In genomic region chr7:35822320-35822719, GRCm38 (mm10) we compare ENCODE assay signal across 19 mouse cellular contexts. TPM values are rescaled to one million over a fixed set of nuclear protein-coding genes. Genes with fewer than 3 reads are reported as not detected.
DNase-seq lines count a peak whose midpoint lies in the region; ATAC-seq and TF ChIP-seq lines count a peak whose summit lies in the region.
"Had no signal": no experiment of that assay in that cellular context is flagged by ENCODE, and none has a peak within 500 bp of the region (broad histone marks: within the 10 kb centered on the region; RNA-seq: fewer than 3 reads in every experiment).

No protein-coding gene starts in this region.

- peak; percentile 65 for DNase-seq in forebrain, postnatal 0 days
- DNase-seq in lung, adult 2 months = no peak
- no peak for DNase-seq in layer of hippocampus, postnatal 10 days (ENCODE audit: low spot score in 2 of 2)
- DNase-seq: adrenal gland, adult 2 months; adrenal gland, postnatal 10 days; adrenal gland, postnatal 25 days; B cell, adult 2 months; cerebellum, adult 11-12 months; cerebellum, adult 2 months; cerebellum, adult 9-10 months; cerebellum, postnatal 10 days; cerebellum, postnatal 25 days had no signal

- no peak for TF ChIP-seq POLR2A in lung, adult 2 months (IDR thresholded peaks at IDR 0.05; ENCODE audit: borderline replicate concordance, extremely low read depth, low read depth, low read length)

- no peaks in the 10 kb centered on the region for H3K4me1 ChIP-seq in forebrain, postnatal 0 days (ENCODE audit: insufficient read depth)
- no peaks in the 10 kb centered on the region for H3K4me1 ChIP-seq in forebrain, embryonic 15.5 days
- peaks cover 5% of the 10 kb centered on the region for H3K4me1 ChIP-seq in lung, embryonic 16.5 days (replicated peaks; ENCODE audit: control insufficient read depth, insufficient read depth, low read length)
- peaks cover 2% of the 10 kb centered on the region; the same call in 1 of the 2 replicates for H3K4me1 ChIP-seq in lung, adult 2 months (ENCODE audit: control insufficient read depth, insufficient read depth, low read length)
- H3K4me1 ChIP-seq: embryonic facial prominence, embryonic 10.5 days; embryonic facial prominence, embryonic 12.5 days; forebrain, embryonic 13.5 days had no signal

- ATAC-seq in forebrain, postnatal 0 days = peak; percentile 88
- no peak for ATAC-seq in forebrain, embryonic 15.5 days (replicated peaks)
- ATAC-seq in lung, embryonic 16.5 days (ENCODE audit: low read depth) = no peak
- ATAC-seq: CD4-positive, CD25-positive, alpha-beta regulatory T cell, adult 4 months; forebrain, embryonic 13.5 days; forebrain, embryonic 16.5 days had no signal

- H3K4me2 ChIP-seq in forebrain, postnatal 0 days (ENCODE audit: low read depth) = no peak overlapping the region
- H3K4me2 ChIP-seq in forebrain, embryonic 15.5 days (replicated peaks) = no peak overlapping the region
- H3K4me2 ChIP-seq in lung, embryonic 16.5 days (ENCODE audit: low read depth, low read length) = no peak overlapping the region
- H3K4me2 ChIP-seq: embryonic facial prominence, embryonic 12.5 days; forebrain, embryonic 13.5 days had no signal

- no peak overlapping the region for H3K27ac ChIP-seq in forebrain, postnatal 0 days (ENCODE audit: low read depth, low read length)
- no peak overlapping the region for H3K27ac ChIP-seq in forebrain, embryonic 15.5 days (replicated peaks)
- peak overlapping the region; percentile 76; the same call in 1 of the 2 replicates for H3K27ac ChIP-seq in lung, embryonic 16.5 days (ENCODE audit: low read length)
- H3K27ac ChIP-seq: embryonic facial prominence, embryonic 10.5 days; embryonic facial prominence, embryonic 12.5 days; forebrain, embryonic 13.5 days had no signal

- TF ChIP-seq CTCF in forebrain, postnatal 0 days (IDR thresholded peaks at IDR 0.05; ENCODE audit: low read depth) = 0 out of 2 replicates have a peak, but pooled peaks have one; percentile 2
- no peak for TF ChIP-seq CTCF in lung, adult 2 months (IDR thresholded peaks at IDR 0.05; ENCODE audit: insufficient read depth, low read length)

- 78% methylated on average over 17 of the region's 17 CpGs for WGBS in forebrain, postnatal 0 days
- 79% methylated on average over 17 of the region's 17 CpGs for WGBS in forebrain, embryonic 15.5 days
- 84% methylated on average over 17 of the region's 17 CpGs for WGBS in lung, embryonic 16.5 days
- 74% methylated on average over 17 of the region's 17 CpGs for WGBS in lung, adult 2 months

- no peaks in the 10 kb centered on the region for H3K9me3 ChIP-seq in forebrain, postnatal 0 days (ENCODE audit: low read length)
- no peaks in the 10 kb centered on the region for H3K9me3 ChIP-seq in forebrain, embryonic 15.5 days
- no peaks in the 10 kb centered on the region for H3K9me3 ChIP-seq in lung, embryonic 16.5 days (ENCODE audit: control insufficient read depth, low read length)
- H3K9me3 ChIP-seq: embryonic facial prominence, embryonic 12.5 days; forebrain, embryonic 13.5 days had no signal

- no peaks in the 10 kb centered on the region for H3K36me3 ChIP-seq in forebrain, postnatal 0 days (ENCODE audit: insufficient read depth)
- no peaks in the 10 kb centered on the region for H3K36me3 ChIP-seq in forebrain, embryonic 15.5 days
- H3K36me3 ChIP-seq in lung, embryonic 16.5 days (ENCODE audit: control insufficient read depth, insufficient read depth, low read length) = no peaks in the 10 kb centered on the region
- H3K36me3 ChIP-seq: embryonic facial prominence, embryonic 10.5 days; embryonic facial prominence, embryonic 12.5 days had no signal

- H3K4me3 ChIP-seq in forebrain, postnatal 0 days (ENCODE audit: low read depth, low read length) = no peak overlapping the region
- H3K4me3 ChIP-seq in forebrain, embryonic 15.5 days = no peak overlapping the region
- H3K4me3 ChIP-seq in lung, embryonic 16.5 days (ENCODE audit: low read length) = no peak overlapping the region
- no peak overlapping the region for H3K4me3 ChIP-seq in lung, adult 2 months (replicated peaks; ENCODE audit: extremely low read depth, low read depth, low read length)
- H3K4me3 ChIP-seq: embryonic facial prominence, embryonic 10.5 days; embryonic facial prominence, embryonic 12.5 days; forebrain, embryonic 13.5 days had no signal

- H3K27me3 ChIP-seq in forebrain, postnatal 0 days (ENCODE audit: insufficient read depth, low read length) = no peaks in the 10 kb centered on the region
- H3K27me3 ChIP-seq in forebrain, embryonic 15.5 days = no peaks in the 10 kb centered on the region
- no peaks in the 10 kb centered on the region for H3K27me3 ChIP-seq in lung, embryonic 16.5 days (ENCODE audit: control insufficient read depth, insufficient read depth, low read depth, low read length)
- H3K27me3 ChIP-seq: embryonic facial prominence, embryonic 12.5 days; forebrain, embryonic 13.5 days had no signal

- H3K9ac ChIP-seq in forebrain, postnatal 0 days = no peak overlapping the region
- H3K9ac ChIP-seq in forebrain, embryonic 15.5 days (replicated peaks) = no peak overlapping the region
- H3K9ac ChIP-seq in lung, embryonic 16.5 days (ENCODE audit: low read length) = no peak overlapping the region
- H3K9ac ChIP-seq: embryonic facial prominence, embryonic 12.5 days; forebrain, embryonic 13.5 days had no signal

RNA-seq across cellular contexts. Expression of gene Zfp507, which starts 19.5 kb away (rescaled TPM):
- total RNA-seq in forebrain, postnatal 0 days (2014; rRNA removed) = 20.2 and 30.5 TPM in 2 replicates
- 4.9 and 8.1 TPM in 2 replicates for polyA plus RNA-seq in forebrain, postnatal 0 days (2015; fragmentation: Nextera tagmentation; extraction: Ambion mirVana)
- polyA plus RNA-seq in forebrain, embryonic 15.5 days (2015; fragmentation: Nextera tagmentation; extraction: Ambion mirVana) = 16.2 and 18.9 TPM in 2 replicates
- 15.8 and 16.2 TPM in 2 replicates for polyA plus RNA-seq in lung, embryonic 16.5 days (2015; fragmentation: Nextera tagmentation; extraction: Ambion mirVana)
- polyA plus RNA-seq in lung, adult 2 months (2012; rRNA removed) = 5.9 and 8.1 TPM in 2 replicates
- total RNA-seq in layer of hippocampus, postnatal 10 days (2021) = 10 to 100 TPM; 32.2 to 33.1 TPM
